Mouse (Mus musculus): ENCODE results near the gene Zfp36.

Gene Zfp36

GRCm38 (mm10) chr7:28370977-28371513, 9.0 kb downstream of the Zfp36 start:
- no peak for DNase-seq (ENCODE audit: low read depth in 1 of 2, low spot score in 2 of 2)

GRCm38 (mm10) chr7:28370051-28370450, 10.0 kb downstream of the Zfp36 start:
- DNase-seq (ENCODE audit: low read depth in 1 of 2, low spot score in 2 of 2), result no peak

GRCm38 (mm10) chr7:28368276-28368920, 11.7 kb downstream of the Zfp36 start:
- DNase-seq (ENCODE audit: low read depth in 1 of 2, low spot score in 2 of 2), result no peak

- no peak for DNase-seq (ENCODE audit: low read depth in 1 of 2, low spot score in 2 of 2)
Observed at GRCm38 (mm10) chr7:28367663-28368275, 12.3 kb downstream of the Zfp36 start.

GRCm38 (mm10) chr7:28362441-28363060, 17.5 kb downstream of the Zfp36 start:
- no peak for DNase-seq (ENCODE audit: low read depth in 1 of 2, low spot score in 2 of 2)

- DNase-seq (ENCODE audit: low read depth in 1 of 2, low spot score in 2 of 2), result no peak
Observed at GRCm38 (mm10) chr7:28361647-28362341, 18.3 kb downstream of the Zfp36 start.

- DNase-seq (ENCODE audit: low read depth in 1 of 2, low spot score in 2 of 2), result no peak
Observed at GRCm38 (mm10) chr7:28360291-28360690, 19.8 kb downstream of the Zfp36 start.

GRCm38 (mm10) chr7:28359854-28360253, 20.2 kb downstream of the Zfp36 start:
- no peak for DNase-seq (ENCODE audit: low read depth in 1 of 2, low spot score in 2 of 2)

- no peak for DNase-seq (ENCODE audit: low read depth in 1 of 2, low spot score in 2 of 2)
Observed at GRCm38 (mm10) chr7:28358431-28358830, 21.6 kb downstream of the Zfp36 start.

GRCm38 (mm10) chr7:28357984-28358383, 22.1 kb downstream of the Zfp36 start:
- DNase-seq (ENCODE audit: low read depth in 1 of 2, low spot score in 2 of 2), result no peak

GRCm38 (mm10) chr7:28356981-28357380, 23.1 kb downstream of the Zfp36 start:
- DNase-seq (ENCODE audit: low read depth in 1 of 2, low spot score in 2 of 2), result no peak

GRCm38 (mm10) chr7:28355221-28355620, 24.8 kb downstream of the Zfp36 start:
- no peak for DNase-seq (ENCODE audit: low read depth in 1 of 2, low spot score in 2 of 2)

- DNase-seq (ENCODE audit: low read depth in 1 of 2, low spot score in 2 of 2), result no peak
Observed at GRCm38 (mm10) chr7:28354596-28354995, 25.5 kb downstream of the Zfp36 start.

GRCm38 (mm10) chr7:28354113-28354581, 25.9 kb downstream of the Zfp36 start:
- DNase-seq (ENCODE audit: low read depth in 1 of 2, low spot score in 2 of 2), result no peak

- DNase-seq (ENCODE audit: low read depth in 1 of 2, low spot score in 2 of 2), result no peak
Observed at GRCm38 (mm10) chr7:28353267-28353666, 26.8 kb downstream of the Zfp36 start.

- DNase-seq (ENCODE audit: low read depth in 1 of 2, low spot score in 2 of 2), result no peak
Observed at GRCm38 (mm10) chr7:28351676-28352191, 28.3 kb downstream of the Zfp36 start.

GRCm38 (mm10) chr7:28350155-28350883, 29.7 kb downstream of the Zfp36 start, which contains the start of gene Rps16:
Rps16 (plus strand) TSS chr7:28350652.
- peak; percentile 95 to 98 for DNase-seq (ENCODE audit: low read depth in 1 of 2, low spot score in 2 of 2)

- no peak for DNase-seq (ENCODE audit: low read depth in 1 of 2, low spot score in 2 of 2)
Observed at GRCm38 (mm10) chr7:28348601-28349000, 31.5 kb downstream of the Zfp36 start.

GRCm38 (mm10) chr7:28347746-28348145, 32.3 kb downstream of the Zfp36 start:
- DNase-seq (ENCODE audit: low read depth in 1 of 2, low spot score in 2 of 2), result no peak

GRCm38 (mm10) chr7:28344637-28345036, 35.4 kb downstream of the Zfp36 start:
- DNase-seq (ENCODE audit: low read depth in 1 of 2, low spot score in 2 of 2), result peak in 1 of 2 experiments; percentile 43
